Mouse (Mus musculus): Measurements from ENCODE around the gene Ahdc1. TPM values are rescaled to one million over a fixed set of nuclear protein-coding genes. Genes with fewer than 3 reads are reported as not detected.
"Not testable (repeated sequence)": the region's sequence is repeated elsewhere in the genome, so short reads cannot be mapped to it uniquely, and the experiment has no call there.

Ahdc1 gene
- polyA plus RNA-seq, 1 experiment from 2014 or later = 6.3 TPM

- Histone ChIP-seq H3K4me3 (replicated peaks) (no peak overlapping the region), H3K4me1 (replicated peaks) (peaks cover 11% of the 10 kb centered on the region), H3K9ac (no peak overlapping the region), H3K9me3 (no peaks in the 10 kb centered on the region), H3K27ac (no peak overlapping the region), H3K36me3 (no peaks in the 10 kb centered on the region), H3K27me3 (replicated peaks) (no peaks in the 10 kb centered on the region), H3K4me2 (replicated peaks) (no peak overlapping the region)
- no peak for ATAC-seq
- WGBS = 36% methylated on average over 10 of the region's 10 CpGs
Measured at GRCm38 (mm10) chr4:133002896-133003295, 8.2 kb upstream of the Ahdc1 start.

DNA sequence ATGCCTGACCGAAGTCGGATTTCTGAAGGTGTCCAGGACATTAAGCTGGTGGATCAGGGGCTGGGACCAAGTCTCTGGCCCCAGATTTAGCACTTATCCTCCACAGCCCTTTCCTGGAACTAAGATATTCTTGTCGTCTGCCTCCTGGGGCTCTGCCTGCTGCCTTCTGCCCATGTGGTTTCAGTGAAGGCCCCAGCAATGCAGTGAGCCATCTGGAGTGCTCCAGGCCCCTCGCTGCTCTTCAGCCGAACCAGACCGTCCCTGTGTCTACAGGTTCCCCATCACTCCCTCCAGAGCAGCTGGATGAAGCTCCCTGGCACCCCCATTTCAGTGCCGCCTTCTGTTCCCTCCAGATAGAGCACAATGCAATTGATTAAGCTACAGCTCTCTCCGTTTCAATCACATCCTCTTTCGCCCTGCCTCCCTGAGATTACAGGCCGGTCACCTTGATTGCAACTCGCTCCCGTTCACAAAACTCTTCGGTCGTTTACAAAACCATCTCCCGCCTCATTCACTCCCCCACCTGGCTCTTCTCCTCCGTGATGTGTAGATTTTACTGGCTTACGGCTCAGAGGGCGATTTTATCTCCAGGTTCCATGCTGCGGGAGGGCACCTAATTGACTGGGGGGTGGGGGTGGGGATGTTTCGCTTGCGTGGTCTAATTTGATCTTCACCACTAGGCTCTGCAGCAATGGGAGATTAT is 7.6 kb upstream of the Ahdc1 start:
- Histone ChIP-seq H3K4me1 (replicated peaks) (peaks cover 16% of the 10 kb centered on the region), H3K9ac (no peak overlapping the region), H3K4me2 (replicated peaks) (no peak overlapping the region), H3K36me3 (no peaks in the 10 kb centered on the region), H3K27me3 (replicated peaks) (no peaks in the 10 kb centered on the region), H3K4me3 (replicated peaks) (no peak overlapping the region), H3K27ac (no peak overlapping the region), H3K9me3 (no peaks in the 10 kb centered on the region)
- ATAC-seq = no peak
- WGBS = 49% methylated on average over 21 of the region's 21 CpGs

DNA sequence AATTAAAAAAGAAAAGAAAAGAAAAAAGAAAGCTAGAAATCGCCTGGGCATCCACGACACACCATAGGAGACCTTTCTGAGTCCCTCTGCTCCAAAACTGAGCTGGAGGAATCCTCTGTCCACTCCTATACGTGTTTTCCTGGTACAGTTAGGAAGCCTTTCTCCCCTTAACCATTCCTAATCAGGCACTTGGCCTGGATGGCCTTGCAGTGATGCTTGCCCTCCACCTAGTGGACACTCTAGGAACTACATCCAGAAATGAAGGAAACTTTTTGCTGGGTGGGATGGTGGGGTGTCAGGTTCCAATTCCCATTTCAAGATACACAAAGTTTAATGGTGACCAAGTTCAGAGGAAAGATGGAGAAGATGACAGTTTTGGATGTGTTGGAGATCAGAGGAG is 5.8 kb upstream of the Ahdc1 start:
- 7% methylated on average over 3 of the region's 3 CpGs for WGBS
- Histone ChIP-seq H3K9ac (no peak overlapping the region), H3K9me3 (no peaks in the 10 kb centered on the region), H3K4me3 (replicated peaks) (no peak overlapping the region), H3K27me3 (replicated peaks) (peaks cover 7% of the 10 kb centered on the region), H3K36me3 (no peaks in the 10 kb centered on the region), H3K27ac (no peak overlapping the region), H3K4me1 (replicated peaks) (peaks cover 16% of the 10 kb centered on the region), H3K4me2 (replicated peaks) (no peak overlapping the region)
- peak; percentile 29; the same call in 1 of the 2 replicates for ATAC-seq

DNA sequence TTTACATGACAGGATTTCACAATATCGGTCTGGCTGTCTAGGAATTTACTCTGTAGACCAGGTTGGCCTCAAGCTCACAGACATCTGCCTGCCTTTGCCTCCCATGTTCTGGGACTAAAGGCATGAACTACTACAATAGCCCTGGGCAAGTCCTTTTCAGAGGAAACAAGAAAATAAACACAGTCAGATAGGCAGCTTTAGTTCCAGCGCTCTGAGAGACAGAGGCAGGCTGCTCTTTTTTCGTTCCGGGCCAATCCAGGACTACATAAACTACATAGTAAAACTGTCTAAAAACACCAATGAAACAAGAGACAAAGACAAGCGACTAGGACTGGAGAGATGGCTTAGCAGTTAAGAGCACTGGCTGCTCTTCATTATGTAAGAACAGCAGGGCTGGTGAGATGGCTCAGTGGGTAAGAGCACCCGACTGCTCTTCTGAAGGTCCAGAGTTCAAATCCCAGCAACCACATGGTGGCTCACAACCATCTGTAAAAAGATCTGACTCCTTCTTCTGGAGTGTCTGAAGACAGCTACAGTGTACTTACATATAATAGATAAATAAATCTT is 5.1 kb upstream of the Ahdc1 start:
- peaks cover 23% of the 10 kb centered on the region for H3K4me1 ChIP-seq (replicated peaks)
- ATAC-seq; H3K27ac ChIP-seq; H3K9ac ChIP-seq; H3K4me3 ChIP-seq (replicated peaks); H3K9me3 ChIP-seq; H3K4me2 ChIP-seq (replicated peaks); H3K27me3 ChIP-seq (replicated peaks); H3K36me3 ChIP-seq: not testable (repeated sequence)
- 54% methylated on average over 6 of the region's 6 CpGs for WGBS

DNA sequence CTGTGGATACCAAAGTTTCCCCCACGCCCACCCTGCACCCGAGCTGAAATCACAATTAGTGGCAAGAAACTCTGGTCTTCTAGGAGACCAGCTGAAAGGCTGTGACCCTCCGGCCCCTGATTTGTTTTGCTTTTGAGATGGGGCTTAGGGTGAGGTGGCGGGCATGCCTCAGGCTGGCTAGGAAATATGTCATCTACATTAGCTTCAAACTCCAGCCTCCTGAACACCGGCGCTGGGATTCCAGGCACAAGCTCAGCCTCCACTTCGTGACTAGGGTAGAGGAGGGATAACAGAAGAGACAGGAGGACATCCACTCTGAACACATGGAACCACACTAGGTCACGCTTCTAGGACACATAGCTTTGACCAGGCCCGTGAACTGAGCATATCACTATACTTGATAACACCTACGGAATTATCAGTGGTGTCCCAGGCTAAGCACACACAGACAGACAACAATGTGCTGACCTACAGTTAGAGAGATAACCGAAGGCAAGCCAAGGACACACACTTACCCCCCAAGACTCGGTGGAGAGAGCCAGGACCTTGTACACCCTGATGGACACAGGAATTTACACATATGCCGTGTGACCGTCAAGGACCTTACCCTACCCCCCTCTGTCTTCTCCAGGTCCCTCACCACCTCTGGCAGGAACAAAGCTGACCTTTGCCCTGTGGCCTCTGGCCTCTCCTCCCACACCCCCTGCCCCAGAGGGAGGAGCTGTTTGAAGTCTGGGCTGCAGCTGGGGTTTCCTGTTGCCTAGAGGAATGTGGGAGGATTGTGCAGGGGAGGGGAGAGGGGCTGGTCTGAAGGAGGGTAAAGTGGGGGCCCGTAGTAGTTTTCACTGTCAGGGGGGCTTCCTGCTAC is 3.3 kb upstream of the Ahdc1 start:
- no peak overlapping the region; the same call in 1 of the 2 replicates for H3K27ac ChIP-seq
- no peak for ATAC-seq
- H3K36me3 ChIP-seq = no peaks in the 10 kb centered on the region
- H3K4me3 ChIP-seq (replicated peaks) = no peak overlapping the region
- H3K4me1 ChIP-seq (replicated peaks) = peaks cover 26% of the 10 kb centered on the region
- 0 out of 2 replicates have a peak overlapping the region, but pooled peaks have one; percentile 9 for H3K4me2 ChIP-seq (replicated peaks)
- 31% methylated on average over 15 of the region's 15 CpGs for WGBS
- no peak overlapping the region for H3K9ac ChIP-seq
- H3K27me3 ChIP-seq (replicated peaks) = peaks cover 7% of the 10 kb centered on the region
- H3K9me3 ChIP-seq = no peaks in the 10 kb centered on the region

- H3K4me2 ChIP-seq (replicated peaks) = no peak overlapping the region
- no peaks in the 10 kb centered on the region for H3K36me3 ChIP-seq
- peaks cover 32% of the 10 kb centered on the region for H3K4me1 ChIP-seq (replicated peaks)
- no peak overlapping the region for H3K4me3 ChIP-seq (replicated peaks)
- no peak overlapping the region for H3K27ac ChIP-seq
- peaks cover 7% of the 10 kb centered on the region for H3K27me3 ChIP-seq (replicated peaks)
- no peaks in the 10 kb centered on the region for H3K9me3 ChIP-seq
- ATAC-seq = no peak
- H3K9ac ChIP-seq = no peak overlapping the region
- WGBS = 2% methylated on average over 4 of the region's 4 CpGs
Measured at GRCm38 (mm10) chr4:133009131-133009530, 1.9 kb upstream of the Ahdc1 start.

- no peak overlapping the region for H3K4me3 ChIP-seq (replicated peaks)
- no peak for ATAC-seq
- no peaks in the 10 kb centered on the region for H3K36me3 ChIP-seq
- H3K4me2 ChIP-seq (replicated peaks) = no peak overlapping the region
- no peak overlapping the region for H3K9ac ChIP-seq
- H3K9me3 ChIP-seq = no peaks in the 10 kb centered on the region
- no peak overlapping the region for H3K27ac ChIP-seq
- H3K27me3 ChIP-seq (replicated peaks) = peaks cover 7% of the 10 kb centered on the region
- peaks cover 37% of the 10 kb centered on the region for H3K4me1 ChIP-seq (replicated peaks)
- WGBS = 68% methylated on average over 5 of the region's 5 CpGs
Measured at GRCm38 (mm10) chr4:133009676-133010075, 1.4 kb upstream of the Ahdc1 start.

- WGBS = 2% methylated on average over 17 of the region's 17 CpGs
- Histone ChIP-seq H3K27me3 (replicated peaks) (peaks cover 7% of the 10 kb centered on the region), H3K4me1 (replicated peaks) (peaks cover 45% of the 10 kb centered on the region), H3K9ac (0 out of 2 replicates have a peak overlapping the region, but pooled peaks have one; percentile 36), H3K36me3 (no peaks in the 10 kb centered on the region), H3K4me3 (replicated peaks) (peak overlapping the region; percentile 90), H3K9me3 (no peaks in the 10 kb centered on the region), H3K27ac (no peak overlapping the region), H3K4me2 (replicated peaks) (peak overlapping the region; percentile 88)
- no peak for ATAC-seq
Measured at GRCm38 (mm10) chr4:133010611-133011010, 449 bp upstream of the Ahdc1 start.

DNA sequence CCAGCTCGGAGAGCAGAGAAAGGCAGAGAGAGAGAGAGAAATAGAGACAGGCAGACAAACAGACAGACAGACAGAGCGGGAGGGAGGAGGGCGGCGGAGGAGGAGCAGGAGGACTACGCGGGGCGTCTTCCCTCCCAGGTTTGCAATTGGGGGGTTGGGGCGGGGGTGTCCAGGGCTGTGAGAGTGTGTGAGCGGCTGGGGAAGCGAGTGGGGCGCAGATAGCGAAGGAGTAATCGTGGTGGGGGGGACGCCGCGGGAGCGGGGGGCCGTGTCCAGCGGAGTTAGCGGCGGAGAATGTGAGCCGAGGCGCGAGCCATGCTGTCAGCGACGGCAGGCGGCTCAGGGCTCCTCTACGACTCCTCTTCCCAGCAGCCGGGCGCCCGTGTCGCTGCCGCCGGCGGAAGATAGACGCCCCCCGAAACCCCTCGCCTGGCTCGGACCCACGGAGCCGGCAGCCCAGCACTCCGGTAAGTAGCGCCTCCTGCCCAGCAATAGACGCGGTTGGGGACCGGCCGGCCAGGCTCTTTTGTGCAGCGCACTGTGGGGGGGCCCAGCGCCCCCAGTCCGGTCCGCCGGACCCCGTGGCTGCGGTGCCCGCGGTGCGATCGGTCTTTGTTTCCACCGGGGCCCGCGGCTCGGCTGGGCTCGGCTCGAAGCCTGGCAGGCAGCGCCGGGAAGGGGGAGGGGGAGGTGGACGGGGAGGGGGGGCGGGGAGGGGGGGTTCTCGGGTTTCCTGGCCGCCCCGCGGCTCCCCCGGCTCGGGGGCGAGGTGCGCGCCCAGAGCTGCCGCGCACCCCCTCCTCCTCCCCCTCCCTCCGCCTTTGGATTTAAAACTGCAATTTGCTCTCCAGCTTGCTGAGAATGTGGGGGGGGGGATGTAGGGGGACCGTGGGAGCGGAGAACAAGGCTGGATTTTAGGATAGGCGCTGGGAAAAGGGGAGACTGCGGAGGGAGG is 1.0 kb downstream of the Ahdc1 start:
- Histone ChIP-seq H3K27ac (peak overlapping the region; percentile 97), H3K27me3 (replicated peaks) (peaks cover 7% of the 10 kb centered on the region), H3K9me3 (no peaks in the 10 kb centered on the region), H3K36me3 (no peaks in the 10 kb centered on the region), H3K4me2 (replicated peaks) (peak overlapping the region; percentile 88), H3K9ac (peak overlapping the region; percentile 93), H3K4me3 (replicated peaks) (peak overlapping the region; percentile 90), H3K4me1 (replicated peaks) (peaks cover 60% of the 10 kb centered on the region)
- under 1% methylated on average over 60 of the region's 84 CpGs for WGBS
- ATAC-seq = peak; percentile 12

DNA sequence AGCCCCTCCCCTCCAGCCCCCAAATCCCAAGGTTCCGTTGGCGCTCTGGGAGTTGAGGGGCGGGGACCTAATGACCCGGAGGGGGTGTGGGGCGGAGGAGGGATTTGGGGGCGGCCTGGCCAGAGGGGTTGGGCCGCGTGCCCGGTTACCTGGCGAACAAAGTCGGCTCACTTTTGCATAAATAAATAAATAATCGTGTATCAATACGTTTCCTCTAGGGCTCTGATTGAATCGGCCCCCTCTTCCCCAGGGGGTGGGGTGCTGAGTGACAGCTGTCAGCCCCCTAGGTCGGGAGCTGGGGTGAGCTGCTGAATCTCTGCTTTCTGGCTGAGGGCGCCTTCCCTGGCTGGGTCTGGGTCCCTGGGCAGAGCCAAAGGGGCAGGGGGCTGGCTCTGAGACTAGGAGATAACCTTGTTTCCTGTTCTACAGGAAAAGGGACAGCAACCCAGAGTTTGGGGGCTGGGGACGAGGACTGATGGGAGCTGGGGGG is 1.8 kb downstream of the Ahdc1 start:
- H3K27me3 ChIP-seq (replicated peaks) = peaks cover 7% of the 10 kb centered on the region
- under 1% methylated on average over 17 of the region's 17 CpGs for WGBS
- peaks cover 63% of the 10 kb centered on the region for H3K4me1 ChIP-seq (replicated peaks)
- no peaks in the 10 kb centered on the region for H3K9me3 ChIP-seq
- peak overlapping the region; percentile 93 for H3K9ac ChIP-seq
- peak overlapping the region; percentile 90 for H3K4me3 ChIP-seq (replicated peaks)
- H3K36me3 ChIP-seq = no peaks in the 10 kb centered on the region
- peak overlapping the region; percentile 97 for H3K27ac ChIP-seq
- H3K4me2 ChIP-seq (replicated peaks) = peak overlapping the region; percentile 88
- no peak for ATAC-seq

GRCm38 (mm10) chr4:133013266-133013891 is 2.3 kb downstream of the Ahdc1 start:
- no peaks in the 10 kb centered on the region for H3K9me3 ChIP-seq
- H3K9ac ChIP-seq = peak overlapping the region; percentile 93
- peak overlapping the region; percentile 88 for H3K4me2 ChIP-seq (replicated peaks)
- no peaks in the 10 kb centered on the region for H3K36me3 ChIP-seq
- WGBS = 14% methylated on average over 17 of the region's 18 CpGs
- ATAC-seq = no peak
- H3K27me3 ChIP-seq (replicated peaks) = peaks cover 7% of the 10 kb centered on the region
- H3K4me1 ChIP-seq (replicated peaks) = peaks cover 63% of the 10 kb centered on the region
- peak overlapping the region; percentile 90 for H3K4me3 ChIP-seq (replicated peaks)
- H3K27ac ChIP-seq = peak overlapping the region; percentile 97

Measured in intestine, embryonic 15.5 days (tissue).